Mouse (Mus musculus) B cell, adult 62 days (primary cell): ENCODE results near the gene Golim4. TPM values are rescaled to one million over a fixed set of nuclear protein-coding genes. Genes with fewer than 3 reads are reported as not detected.

Source experiments
- total RNA-seq: library from RNA; stranded (reverse); gene quantifications from 4 replicates; pipeline ENCODE4 v1.2.4, GENCODE M21; 2023

Golim4 gene
- 10.5 to 17.0 TPM (median 15.2 TPM) in 4 replicates for total RNA-seq

DNA sequence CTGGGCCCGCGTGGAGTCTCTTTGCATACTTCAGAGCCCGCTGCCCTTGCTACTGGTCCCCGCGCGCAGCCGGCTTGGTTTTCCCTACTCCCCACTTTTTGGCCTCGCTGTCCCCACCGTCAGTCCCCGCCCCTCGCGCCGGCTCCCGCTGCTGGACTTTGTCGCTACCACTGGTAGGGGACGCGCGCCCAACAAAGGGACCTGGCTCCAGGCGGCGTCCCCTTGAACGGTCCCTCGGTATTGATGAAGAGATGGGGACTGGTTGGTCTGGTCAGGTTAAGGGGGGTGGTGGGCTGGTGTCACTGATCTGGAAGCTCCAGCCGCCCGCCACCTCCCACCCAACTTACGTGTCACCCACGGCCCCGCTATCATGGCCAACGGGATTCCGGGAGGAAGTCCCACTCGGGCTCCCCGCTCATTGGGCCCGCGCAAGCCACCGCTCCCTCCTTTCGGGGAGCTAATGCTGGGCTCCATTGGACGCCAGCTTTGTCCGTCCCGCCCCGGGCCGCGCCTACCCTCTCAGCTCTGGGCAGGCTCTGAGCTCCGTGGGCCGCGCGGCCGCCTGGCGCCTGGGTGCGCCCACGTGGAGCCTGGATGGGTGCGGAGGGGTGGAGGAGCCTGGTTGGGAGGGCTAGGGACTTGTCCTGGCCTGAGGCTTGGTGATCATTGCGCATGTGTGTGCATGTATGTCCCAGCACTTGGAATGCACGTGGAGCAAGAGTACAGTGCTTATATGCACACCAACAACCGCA, at the start of gene Golim4:
Gene Golim4 (minus strand): TSS at position 399 of the 752 bp plus-strand sequence.

Other genes starting within 250 kb of the Golim4 start
- gene Gm29133, start 208.8 kb downstream of the Golim4 start, total RNA-seq: not detected in 4 replicates
- gene Fstl5, start 117.3 kb upstream of the Golim4 start, total RNA-seq: not detected in 4 replicates